Mouse (Mus musculus) right cerebral cortex, postnatal 10 days (tissue): Measurements from ENCODE around the gene Nt5c2.
"Not testable (repeated sequence)": the region's sequence is repeated elsewhere in the genome, so short reads cannot be mapped to it uniquely, and the experiment has no call there.

Source experiments
- DNase-seq, 2 experiments: peaks; one replicate each; pipeline ENCODE4 v3.0.0; 2021; ENCODE audit warnings: low spot score in 2 of 2

Nt5c2 gene

GRCm38 (mm10) chr19:46989479-46990152 is 25.3 kb downstream of the Nt5c2 start:
- no peak for DNase-seq

- no peak for DNase-seq
Measured at GRCm38 (mm10) chr19:46988231-46989087, 26.5 kb downstream of the Nt5c2 start.

- no peak for DNase-seq
Measured at GRCm38 (mm10) chr19:46987646-46988045, 27.3 kb downstream of the Nt5c2 start.

GRCm38 (mm10) chr19:46984726-46985622 is 30.0 kb downstream of the Nt5c2 start:
- no peak for DNase-seq

GRCm38 (mm10) chr19:46983966-46984380 is 31.0 kb downstream of the Nt5c2 start:
- DNase-seq = no peak

GRCm38 (mm10) chr19:46983352-46983965 is 31.5 kb downstream of the Nt5c2 start:
- DNase-seq = no peak

- no peak for DNase-seq
Measured at GRCm38 (mm10) chr19:46981462-46981861, 33.5 kb downstream of the Nt5c2 start.

- DNase-seq = no peak
Measured at GRCm38 (mm10) chr19:46979781-46980105, 35.2 kb downstream of the Nt5c2 start.

- DNase-seq = no peak
Measured at GRCm38 (mm10) chr19:46978920-46979780, 35.8 kb downstream of the Nt5c2 start.

GRCm38 (mm10) chr19:46978069-46978468 is 36.9 kb downstream of the Nt5c2 start:
- not testable (repeated sequence) for DNase-seq

GRCm38 (mm10) chr19:46977460-46977859 is 37.5 kb downstream of the Nt5c2 start:
- DNase-seq = no peak

GRCm38 (mm10) chr19:46976743-46977142 is 38.2 kb downstream of the Nt5c2 start:
- DNase-seq = no peak

GRCm38 (mm10) chr19:46975997-46976396 is 39.0 kb downstream of the Nt5c2 start:
- no peak for DNase-seq

- no peak for DNase-seq
Measured at GRCm38 (mm10) chr19:46975565-46975964, 39.4 kb downstream of the Nt5c2 start.

- no peak for DNase-seq
Measured at GRCm38 (mm10) chr19:46972159-46972558, 42.8 kb downstream of the Nt5c2 start.

GRCm38 (mm10) chr19:46971712-46972111 is 43.2 kb downstream of the Nt5c2 start:
- DNase-seq = no peak

GRCm38 (mm10) chr19:46971051-46971689 is 43.8 kb downstream of the Nt5c2 start:
- no peak for DNase-seq

GRCm38 (mm10) chr19:46970121-46970729 is 44.7 kb downstream of the Nt5c2 start:
- DNase-seq = no peak

- DNase-seq = no peak
Measured at GRCm38 (mm10) chr19:46969286-46969985, 45.5 kb downstream of the Nt5c2 start.
